Mouse (Mus musculus): ENCODE data around the gene Angptl2. TPM values are rescaled to one million over a fixed set of nuclear protein-coding genes. Genes with fewer than 3 reads are reported as not detected.
A peak's percentile ranks its signal among the peaks of the same experiment; 100 is the strongest.

Angptl2 gene
- 4.6 and 7.2 TPM in 2 replicates for polyA plus RNA-seq (2012; rRNA removed)

DNA sequence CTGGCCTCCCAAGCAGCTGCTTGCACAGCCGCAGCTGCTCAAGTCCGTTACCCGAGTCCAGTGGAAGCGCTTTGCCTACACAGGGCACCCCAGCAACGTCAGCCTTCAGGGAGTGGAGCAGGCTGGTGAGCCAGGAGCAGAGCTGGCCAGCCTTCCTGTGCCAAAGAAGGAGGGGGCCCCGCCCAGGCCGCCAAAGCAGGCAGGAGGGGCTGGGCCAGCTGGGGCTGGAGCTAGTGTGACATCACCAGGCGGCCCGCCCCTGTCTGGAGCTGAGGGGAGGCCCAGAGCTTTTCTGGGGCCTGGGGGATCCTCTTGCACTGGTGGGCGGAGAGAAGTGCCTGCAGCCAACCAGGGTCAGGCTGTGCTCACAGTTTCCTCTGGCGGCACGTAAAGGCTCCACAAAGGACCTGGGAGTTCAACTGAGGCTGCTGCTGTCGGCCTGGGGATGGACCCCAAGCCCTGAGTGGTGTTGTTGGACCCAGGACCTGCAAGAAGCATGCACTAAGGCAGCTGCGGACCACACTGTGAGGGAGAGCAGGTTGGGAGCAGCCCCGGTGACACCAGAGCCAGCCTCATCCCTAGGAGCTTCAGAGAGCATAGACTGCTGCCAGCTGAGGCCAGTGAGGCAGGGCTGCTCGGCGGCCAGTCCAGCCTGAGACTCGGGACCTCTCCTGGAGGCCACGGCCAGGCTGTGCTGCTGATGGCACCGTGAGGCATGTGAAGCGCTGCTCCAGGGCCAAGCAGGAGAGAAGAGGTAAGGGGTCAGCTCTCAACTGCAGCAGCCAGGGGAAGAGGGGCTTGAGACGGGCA, at the start of gene Angptl2:
Angptl2 (plus strand) TSS at position 370 of the 810 bp plus-strand sequence.
- peak; percentile 33 to 74 for DNase-seq (ENCODE audit: extremely low spot score in 1 of 2, low spot score in 1 of 2)

DNA sequence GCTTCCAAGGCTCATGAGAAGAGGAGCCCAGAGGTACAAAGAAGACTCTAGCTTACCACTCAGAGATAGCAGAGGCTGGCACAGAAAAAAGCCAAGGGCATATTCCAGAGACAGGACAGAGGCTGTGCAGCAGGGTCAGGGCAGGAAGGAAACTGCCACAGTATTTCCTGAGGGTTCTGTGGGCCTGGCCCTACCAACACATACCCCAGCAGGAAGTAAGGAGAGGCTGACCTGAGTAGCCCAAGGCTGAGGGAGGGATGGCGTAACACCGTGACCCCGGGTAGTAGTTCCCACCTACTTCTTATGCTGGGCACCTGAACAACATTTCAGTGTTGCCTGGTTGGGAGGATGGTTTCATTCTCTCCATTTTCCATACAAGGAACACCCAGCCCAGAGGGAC, 48.8 kb upstream of the Angptl2 start:
- DNase-seq (ENCODE audit: extremely low spot score in 1 of 2, low spot score in 1 of 2), result no peak

DNA sequence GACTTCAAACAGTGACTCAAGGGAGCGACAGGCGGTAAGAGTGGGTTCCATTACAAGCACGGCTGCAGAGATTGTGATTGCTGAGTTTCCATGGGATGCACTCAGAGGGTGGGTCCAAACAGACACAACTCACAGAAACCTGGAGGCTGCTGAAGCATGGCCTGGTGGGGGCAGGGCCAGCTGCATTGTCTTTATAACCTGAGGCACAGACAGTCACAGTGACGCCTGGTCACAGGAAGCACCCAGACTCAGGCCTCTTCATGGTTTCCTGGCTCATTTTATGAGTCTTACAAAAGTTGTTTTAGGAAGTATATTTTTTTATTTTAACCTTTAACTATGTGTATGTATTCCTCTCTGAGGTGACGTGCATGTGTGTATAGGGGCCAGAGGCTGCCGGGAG, 46.4 kb upstream of the Angptl2 start:
- DNase-seq (ENCODE audit: extremely low spot score in 1 of 2, low spot score in 1 of 2), result no peak

DNA sequence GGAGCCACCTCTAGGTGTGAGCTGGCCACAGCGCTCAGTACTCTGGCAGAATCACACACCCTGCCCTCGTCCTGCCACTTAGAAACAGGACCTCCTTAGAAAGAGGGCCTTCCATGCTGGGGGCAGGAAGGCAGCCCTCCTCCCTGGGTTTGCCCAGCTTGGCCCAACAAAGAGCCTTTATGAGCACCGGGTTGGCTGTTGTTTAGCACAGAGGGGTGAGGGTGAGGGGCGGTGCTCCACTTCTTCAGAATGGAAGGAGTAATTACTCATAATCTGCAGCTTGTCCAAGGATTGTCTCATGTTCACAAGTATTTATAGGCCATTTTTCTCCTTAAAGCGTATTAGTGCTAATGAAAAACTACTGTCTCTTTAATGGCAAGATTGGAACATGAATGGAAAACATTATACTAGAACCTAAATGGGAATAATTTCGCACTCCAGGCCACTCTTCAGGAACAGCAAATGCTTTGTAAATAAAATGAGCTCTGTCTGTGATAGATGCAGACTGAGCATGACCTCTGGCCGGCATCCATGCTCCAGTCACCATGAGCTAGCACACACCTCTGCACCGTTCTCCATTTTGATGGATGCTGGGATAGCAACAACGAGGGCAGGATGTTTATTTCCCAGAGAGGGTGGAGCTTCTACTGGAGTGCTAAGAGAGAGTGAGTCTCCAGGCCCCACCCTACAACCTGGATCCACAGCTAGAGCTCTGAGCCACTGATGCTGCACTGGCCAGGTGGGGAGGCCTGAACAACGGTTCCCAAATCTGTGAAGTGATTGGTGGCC, 44.9 kb upstream of the Angptl2 start:
- no peak for DNase-seq (ENCODE audit: extremely low spot score in 1 of 2, low spot score in 1 of 2)

DNA sequence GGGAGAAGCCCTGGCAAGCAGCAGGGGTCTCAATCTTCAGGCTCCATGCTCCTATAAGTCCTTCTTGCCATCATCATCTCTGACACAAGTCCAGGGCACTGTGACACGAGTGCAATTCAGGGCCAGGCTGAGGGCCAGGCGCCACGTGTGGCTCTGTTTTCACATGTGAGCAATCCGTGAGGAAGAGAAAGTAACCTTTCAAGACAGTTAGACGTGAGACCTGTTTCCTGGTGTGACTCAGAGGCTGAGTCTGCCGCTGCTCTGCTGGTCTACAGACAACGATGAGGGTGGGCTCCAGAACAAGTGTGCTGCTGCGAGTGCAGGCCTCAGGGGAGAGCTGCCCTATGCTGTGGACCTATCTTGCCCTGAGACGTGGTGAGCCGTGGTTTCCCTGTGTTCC, 42.7 kb upstream of the Angptl2 start:
- DNase-seq (ENCODE audit: extremely low spot score in 1 of 2, low spot score in 1 of 2), result no peak

DNA sequence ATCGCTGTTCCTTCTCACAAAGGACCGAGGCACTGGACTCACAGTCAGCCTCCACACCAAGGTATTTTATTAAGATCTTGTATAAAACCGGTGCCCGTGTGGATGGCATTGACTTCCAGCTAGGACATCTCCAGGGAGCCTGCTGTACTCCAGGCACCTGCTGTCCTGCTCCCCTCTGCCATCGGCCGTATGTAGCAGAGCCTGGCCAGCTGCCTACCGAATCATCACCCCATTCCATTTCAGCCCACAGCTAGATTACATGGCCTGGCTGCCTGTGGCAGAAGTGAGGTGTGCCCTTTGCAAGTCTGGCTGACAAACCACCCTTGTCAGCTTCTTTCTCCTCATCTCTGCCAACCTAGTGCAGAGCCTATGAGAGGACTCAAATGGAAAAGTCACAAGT, 42.2 kb upstream of the Angptl2 start:
- no peak for DNase-seq (ENCODE audit: extremely low spot score in 1 of 2, low spot score in 1 of 2)

DNA sequence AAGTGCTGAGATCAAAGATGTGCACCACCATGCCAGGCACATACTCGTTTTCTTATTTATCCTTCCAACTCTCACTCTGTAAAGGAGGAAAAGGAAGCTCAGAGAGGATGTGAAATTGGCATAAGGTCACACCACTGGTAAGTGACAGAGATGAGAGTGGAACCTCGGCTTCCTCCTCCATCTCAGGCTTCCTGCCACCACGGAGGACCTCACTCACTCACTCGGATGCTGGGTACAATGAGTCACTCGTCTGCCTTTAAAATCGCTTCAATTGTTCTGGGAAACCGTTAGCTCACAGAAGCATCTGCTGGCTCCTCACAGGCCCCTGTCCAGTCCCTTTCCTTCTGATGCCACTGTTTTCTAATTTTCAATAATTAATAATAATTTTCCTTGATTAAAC, 39.4 kb upstream of the Angptl2 start:
- DNase-seq (ENCODE audit: extremely low spot score in 1 of 2, low spot score in 1 of 2), result peak in 1 of 2 experiments; percentile 52

DNA sequence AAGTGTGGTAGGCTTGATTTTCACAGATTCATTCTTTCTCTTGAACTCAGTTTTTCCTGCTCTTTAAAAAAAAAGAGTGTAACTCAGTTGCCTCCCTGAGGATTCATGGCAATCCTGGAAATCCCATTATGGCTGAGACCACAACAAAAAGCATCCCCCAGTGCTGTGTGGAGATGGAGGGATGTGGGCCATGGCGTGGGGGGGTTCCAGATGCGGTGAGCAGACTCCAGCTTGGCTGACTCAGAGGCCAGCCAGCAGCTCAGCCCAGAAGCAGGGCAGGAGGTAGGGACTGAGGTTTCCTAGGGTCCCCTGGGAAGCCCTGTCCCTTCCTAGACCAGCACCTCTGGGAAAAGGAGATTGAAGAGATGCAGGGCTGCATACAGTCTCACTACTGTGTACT, 38.9 kb upstream of the Angptl2 start:
- DNase-seq (ENCODE audit: extremely low spot score in 1 of 2, low spot score in 1 of 2), result no peak

DNA sequence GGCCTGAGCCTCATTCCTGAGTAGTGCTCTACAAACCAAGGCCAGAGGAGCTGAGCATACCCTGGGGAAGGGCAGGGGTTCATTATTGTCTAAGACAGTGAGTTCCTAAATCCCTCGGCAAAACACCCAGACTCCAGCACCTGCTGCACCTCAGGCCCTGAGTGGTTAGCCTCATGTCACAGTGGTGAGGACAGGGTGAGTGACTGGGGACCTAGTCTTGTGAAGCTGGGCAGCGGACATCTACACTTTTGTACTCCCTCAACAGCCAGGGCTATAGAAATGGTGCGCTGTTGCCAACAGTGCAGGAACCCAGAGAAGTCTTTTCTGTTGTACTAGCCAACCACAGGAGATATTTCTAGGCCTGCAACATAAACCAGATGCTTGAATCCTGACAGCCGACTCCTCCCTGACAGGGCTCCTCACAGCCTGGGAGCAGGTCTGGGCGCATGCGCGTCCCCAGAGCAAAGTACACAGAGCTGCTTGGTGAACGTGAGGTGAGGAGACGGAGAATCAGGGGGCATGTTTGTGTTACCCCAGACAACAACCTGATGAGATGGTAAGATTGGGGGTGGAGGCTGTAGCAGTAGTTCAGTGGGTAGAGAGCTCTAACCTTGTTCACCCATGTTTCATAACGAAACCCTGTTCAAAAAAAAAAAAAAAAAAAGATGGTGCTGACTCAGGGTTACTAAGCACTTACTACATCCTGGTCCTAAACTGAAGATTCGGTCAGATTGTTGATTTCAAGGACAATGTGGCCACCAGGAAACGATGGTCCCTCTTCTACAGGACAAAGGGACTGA, 38.2 kb upstream of the Angptl2 start:
- DNase-seq (ENCODE audit: extremely low spot score in 1 of 2, low spot score in 1 of 2), result peak in 1 of 2 experiments; percentile 50

DNA sequence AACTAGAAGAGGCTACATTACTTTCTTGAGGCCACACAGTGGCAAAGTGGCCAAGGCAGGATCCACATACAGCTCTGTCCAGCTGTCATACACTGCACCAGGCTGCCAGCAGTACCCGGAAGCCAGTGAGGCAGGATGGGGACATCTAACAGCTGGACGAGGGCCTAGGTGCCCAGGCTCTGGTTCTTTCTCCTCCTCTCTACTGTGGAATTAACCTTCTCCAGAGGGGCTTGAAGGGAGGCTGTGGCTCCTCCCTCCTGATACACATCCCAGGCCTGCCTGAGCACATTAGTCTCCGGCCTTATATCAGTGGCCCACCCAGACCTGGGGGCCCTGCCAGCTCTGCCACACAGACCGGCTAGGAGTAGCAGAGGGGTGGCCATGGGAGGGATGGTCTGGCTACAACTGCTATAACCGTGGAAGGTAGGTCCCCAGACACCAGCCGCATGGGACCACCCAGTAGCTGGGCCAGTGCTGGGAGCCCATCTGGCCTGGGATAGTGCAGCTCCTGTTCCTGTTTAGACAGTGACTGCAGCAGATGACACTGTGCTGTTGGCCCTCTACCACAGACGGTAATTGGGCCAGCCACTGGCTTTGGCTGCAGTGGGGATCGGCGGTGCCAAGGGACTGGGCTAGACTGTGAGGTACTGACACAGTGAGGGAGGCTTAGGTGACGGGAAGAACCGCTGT, 37.5 kb upstream of the Angptl2 start:
- DNase-seq (ENCODE audit: extremely low spot score in 1 of 2, low spot score in 1 of 2), result no peak

DNA sequence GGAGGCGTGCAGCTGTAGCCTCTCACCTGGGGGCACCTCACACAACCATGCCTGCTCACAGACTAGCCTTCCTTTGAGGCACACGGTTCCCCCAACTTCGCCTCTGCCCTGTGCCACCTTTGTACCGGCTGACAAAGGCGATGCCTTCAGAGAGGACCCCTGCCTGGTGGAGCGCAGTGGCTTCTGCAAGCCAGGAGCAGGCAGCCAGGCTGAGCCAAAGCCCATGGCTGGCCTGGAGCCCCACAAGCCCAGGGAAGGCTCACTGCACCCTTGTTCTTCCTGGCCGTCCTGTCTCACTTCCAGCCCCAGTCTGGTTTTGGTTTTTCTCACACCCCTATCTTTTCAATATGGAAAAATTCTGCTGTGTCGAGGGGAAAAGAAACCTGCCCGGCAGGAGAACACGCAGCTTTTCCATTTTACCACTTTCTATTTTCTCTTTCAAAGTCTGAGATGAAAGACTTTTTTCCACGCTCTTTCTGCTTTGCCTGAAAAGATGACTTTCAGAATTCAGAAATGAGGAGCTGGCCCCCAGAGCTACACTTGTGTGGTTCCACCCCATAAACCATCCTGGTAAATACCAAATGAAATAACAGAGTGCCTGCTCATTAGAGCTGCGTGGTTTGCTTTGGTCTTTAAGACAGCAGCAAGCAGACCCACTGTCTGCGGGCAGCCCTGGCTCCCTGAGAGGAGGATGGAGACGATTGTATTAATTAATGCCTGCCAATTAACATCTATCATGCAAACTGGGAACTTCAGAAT, 36.5 kb upstream of the Angptl2 start:
- no peak for DNase-seq (ENCODE audit: extremely low spot score in 1 of 2, low spot score in 1 of 2)

DNA sequence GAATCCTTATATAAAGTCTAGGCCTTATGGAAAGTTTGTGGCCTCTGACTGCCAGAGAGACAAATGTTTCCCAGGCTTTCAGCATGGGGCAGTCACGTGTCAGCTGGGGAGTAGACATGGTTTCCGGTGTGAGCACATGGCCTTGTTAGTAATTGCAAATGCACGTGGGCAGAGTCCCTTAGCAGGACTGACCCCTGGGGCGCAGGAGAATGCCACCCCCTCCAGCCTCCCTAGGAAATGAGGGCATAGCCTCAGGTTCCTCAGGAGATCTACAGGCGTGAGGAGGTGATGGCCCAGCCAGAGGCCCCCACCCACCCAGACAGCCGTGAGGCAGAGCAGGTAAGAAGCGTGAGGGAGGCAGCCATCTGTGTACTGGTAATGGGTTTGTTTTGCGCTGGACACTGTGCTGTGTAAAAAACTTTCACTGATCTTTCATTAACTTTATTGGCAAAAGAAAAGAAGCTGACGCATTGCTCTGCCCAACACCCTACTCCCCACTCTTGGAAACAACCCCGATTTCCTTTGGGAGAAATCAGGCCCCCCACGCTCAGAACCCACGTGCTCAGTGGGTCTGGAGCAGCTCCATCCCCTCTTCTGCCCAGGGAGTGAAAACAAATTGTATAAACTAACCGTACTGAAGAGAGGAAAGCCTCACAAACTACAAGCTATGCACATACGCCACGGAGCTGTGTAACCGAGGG, 35.8 kb upstream of the Angptl2 start:
- DNase-seq (ENCODE audit: extremely low spot score in 1 of 2, low spot score in 1 of 2), result peak in 1 of 2 experiments; percentile 61

DNA sequence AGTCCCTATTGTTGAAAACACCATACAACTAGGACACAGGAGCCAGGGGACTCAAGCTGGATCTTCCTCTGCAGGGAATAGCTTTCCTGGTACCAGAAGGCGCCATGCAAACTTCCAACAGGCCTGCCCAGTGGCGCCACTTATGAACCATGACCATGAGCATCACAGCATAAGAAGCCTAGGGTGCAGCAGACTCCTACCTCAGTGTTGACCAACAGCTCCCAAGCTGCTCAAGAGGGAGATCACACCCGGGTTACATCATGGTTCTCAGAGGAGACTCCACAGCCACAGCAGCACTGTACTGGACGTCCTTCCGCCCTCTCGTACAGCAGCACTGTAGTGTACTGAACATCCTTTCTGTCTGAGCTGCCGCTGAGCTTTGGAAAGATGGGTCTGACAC, 32.5 kb upstream of the Angptl2 start:
- DNase-seq (ENCODE audit: extremely low spot score in 1 of 2, low spot score in 1 of 2), result no peak

DNA sequence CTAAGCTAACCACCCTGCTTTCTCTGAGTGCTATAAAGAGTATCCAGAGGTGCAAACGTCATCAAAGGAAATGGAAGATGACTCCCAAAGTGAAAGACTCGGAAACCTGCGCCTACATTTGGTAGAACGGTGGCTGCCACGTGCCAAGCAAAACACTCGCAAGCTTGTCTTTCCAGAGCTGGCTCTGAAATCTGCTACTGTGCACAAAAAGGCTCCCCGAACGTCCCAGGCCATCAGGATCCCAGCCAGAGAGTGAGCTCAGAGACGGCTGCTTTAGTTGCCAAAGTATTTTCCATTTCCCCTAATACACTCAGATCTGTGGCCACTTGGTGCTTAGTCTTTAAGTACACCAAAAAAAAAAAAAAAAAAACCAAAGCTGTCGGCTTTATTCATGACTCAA, 31.2 kb upstream of the Angptl2 start:
- DNase-seq (ENCODE audit: extremely low spot score in 1 of 2, low spot score in 1 of 2), result peak in 1 of 2 experiments; percentile 47

DNA sequence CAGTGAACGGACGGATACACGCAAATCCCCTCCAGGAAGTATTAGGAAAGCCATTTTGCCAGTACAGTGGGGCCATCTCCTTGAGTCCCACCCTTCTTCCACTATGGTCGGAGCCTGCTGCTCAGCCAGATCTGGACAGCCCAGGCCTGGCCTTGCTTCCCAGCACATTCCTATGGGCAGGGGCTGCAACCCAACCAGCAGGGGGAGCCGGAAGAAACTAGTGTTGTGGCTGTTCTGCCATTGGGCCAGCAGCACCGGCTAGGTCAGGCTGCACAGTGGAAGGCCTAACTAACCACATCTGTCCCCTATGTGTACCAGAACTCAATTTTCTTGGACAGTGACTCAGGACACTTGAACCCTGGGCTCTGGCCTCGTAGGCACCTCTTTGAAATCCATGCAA, 30.6 kb upstream of the Angptl2 start:
- DNase-seq (ENCODE audit: extremely low spot score in 1 of 2, low spot score in 1 of 2), result no peak

DNA sequence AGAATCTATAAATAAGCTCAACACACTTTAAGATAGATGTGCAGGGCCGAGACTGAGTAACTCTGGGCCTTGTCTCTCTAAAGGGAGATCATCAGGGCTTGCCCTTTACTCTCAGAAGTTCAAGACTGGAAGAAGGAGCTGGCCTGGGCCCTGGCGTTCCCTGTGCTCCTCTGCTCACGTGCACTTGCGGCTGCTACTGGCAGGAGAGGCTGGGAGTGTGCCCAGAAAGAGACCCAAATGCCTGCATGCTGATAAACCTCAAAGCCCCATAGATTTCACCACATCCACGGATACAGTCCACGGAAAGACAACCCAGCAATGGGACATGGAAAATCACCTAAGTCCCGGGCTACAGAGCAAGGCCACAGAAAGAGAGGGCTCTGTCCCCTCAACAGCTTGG, 29.4 kb upstream of the Angptl2 start:
- DNase-seq (ENCODE audit: extremely low spot score in 1 of 2, low spot score in 1 of 2), result no peak

DNA sequence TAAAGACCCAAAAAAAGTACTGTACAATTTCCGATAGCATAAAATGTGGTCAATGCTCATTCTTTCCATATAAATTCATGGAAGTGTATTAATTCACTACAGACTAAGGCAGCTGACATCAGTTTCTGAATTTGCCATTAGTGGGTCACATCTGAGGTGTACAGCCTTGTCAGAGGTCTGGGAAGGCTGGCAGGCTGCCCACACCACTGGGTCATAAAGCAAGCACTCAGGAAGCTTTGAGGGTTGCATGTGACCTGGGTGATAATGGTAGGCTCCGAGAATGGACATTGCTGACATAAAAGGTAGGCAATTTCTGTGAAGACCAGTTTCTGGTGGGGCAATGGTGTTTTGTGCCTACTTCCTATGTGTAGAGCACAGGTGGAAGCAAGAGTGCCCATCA, 28.0 kb upstream of the Angptl2 start:
- DNase-seq (ENCODE audit: extremely low spot score in 1 of 2, low spot score in 1 of 2), result no peak

DNA sequence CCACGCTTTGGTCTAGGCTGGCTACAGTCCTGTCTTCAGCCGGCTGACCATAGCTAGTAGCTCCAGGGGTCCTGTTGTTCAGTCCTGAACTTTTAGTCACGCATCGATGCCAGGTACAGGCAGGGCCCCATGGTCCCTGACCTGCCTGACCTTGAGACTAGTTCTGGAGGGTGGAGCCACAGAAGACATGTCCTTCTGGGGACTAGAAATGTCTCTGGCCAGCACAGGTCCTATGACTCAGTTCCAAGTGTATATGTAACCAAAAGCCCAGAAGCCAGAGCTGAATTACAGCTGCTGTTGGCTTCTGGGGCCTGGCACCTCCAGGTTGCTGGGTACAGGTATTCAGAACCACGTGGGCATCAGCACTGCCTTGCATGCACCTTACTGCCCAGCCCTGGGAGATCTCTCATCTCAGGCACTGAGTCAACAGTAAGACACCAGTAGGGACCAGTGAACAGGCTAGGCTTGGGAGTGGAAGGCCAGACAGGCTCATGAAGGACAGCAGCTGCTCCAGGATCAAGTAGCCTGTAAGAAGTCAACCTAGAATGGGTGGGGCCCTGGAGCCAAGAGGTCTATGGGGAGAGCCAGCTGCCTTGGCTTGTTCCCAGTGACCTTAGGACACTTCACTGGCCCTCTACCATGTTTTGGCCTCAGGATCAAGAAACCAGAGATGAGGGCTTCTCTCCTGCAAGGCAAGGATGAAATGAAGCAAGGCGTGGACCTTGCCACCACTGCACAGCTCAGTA, 26.8 kb upstream of the Angptl2 start:
- DNase-seq (ENCODE audit: extremely low spot score in 1 of 2, low spot score in 1 of 2), result no peak

Data from frontal cortex, adult 2 months (tissue).